Mouse (Mus musculus) kidney, postnatal 4 days (tissue): ENCODE data around the gene Rassf5.
"Not testable (repeated sequence)": the region's sequence is repeated elsewhere in the genome, so short reads cannot be mapped to it uniquely, and the experiment has no call there.

Experiments
- DNase-seq, 2 experiments: peaks; one replicate each; pipeline ENCODE4 v3.0.0; 2021; ENCODE audit warnings: mixed read lengths in 2 of 2

Gene Rassf5

DNA sequence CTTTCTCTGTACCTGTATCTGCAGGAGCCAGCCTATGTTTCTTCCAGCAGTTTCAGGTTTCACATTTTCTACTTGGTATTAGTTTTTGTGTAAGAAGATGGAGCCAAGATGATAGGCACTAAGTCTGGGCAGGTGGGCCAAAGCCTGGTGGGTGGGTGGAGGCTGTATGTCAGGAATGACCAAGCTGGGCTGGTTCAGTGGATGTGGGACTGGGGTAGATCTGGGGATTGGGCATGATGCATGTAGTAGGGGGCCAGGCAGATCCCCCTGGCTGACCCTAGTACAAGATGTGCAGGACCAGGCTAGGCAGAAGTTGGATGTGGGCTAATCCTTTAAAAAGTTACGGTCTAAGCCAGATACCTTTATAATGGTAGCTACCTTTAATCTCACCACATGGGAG is 69.9 kb downstream of the Rassf5 start:
- no peak for DNase-seq

DNA sequence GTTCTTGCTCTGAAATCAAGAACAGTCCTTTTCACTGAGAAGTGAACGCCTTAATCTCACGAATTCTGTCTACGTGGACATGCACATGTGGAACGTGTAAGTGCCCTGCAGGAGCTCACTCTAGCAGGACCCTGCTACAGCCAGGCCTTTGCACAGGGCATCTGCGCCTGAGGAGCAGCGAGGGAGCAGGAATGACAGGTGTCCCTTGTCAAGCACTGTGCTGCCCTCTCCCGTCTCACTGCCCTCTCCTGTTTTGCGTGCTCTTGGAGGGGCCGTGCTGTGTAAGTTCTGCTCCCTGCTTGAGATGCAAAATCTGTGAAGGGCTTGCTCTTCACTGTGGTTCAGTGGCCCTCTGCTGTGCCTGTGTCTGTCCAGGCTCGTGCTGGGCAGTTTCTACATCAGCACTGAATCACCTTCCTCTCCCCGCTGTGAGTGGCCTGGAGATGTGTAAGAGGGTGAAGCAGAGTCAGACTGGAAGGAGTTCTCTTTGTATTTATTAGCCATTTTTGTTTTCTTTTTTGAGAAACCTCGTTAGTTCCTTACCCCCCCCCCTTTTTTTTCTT is 70.7 kb downstream of the Rassf5 start:
- peak; percentile 41 to 58 for DNase-seq

DNA sequence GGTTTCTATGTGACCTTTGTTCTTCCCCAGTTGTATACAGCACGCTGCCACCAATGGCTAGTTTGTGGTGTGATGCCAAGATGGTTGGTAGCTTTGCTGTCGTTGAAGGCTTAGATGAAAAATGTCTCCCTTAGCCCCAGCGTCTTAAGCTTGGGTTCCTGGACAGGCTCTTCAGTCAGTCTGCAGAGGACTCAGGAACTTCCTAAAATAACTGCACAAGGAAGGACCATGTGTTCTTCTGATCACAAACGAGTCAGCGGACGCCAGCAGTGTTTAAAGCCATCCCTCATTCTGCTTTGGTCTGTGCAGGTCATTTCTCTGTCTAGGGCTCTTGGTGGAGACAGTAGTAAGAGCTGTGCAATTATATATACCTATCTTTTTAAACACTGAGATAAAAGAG is 71.2 kb downstream of the Rassf5 start:
- DNase-seq = no peak

DNA sequence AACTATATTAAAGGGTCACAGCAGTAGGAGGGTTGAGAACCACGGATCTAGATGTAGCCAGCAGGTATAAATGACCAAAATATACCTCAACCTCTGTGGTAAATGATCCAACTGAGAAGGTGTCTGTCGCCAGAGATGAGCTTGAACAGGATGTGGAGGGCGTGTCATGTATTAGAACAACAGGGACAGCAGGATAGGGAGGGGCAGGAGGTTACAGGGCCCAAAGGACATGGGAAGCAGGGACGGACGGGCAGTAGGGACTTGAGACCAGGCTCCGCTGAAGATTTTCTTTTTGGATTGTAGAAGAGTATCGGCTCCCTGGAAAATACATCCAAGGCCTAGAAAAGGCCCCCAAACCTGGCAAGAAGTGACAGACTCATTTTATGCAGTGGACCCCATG is 72.1 kb downstream of the Rassf5 start:
- no peak for DNase-seq

DNA sequence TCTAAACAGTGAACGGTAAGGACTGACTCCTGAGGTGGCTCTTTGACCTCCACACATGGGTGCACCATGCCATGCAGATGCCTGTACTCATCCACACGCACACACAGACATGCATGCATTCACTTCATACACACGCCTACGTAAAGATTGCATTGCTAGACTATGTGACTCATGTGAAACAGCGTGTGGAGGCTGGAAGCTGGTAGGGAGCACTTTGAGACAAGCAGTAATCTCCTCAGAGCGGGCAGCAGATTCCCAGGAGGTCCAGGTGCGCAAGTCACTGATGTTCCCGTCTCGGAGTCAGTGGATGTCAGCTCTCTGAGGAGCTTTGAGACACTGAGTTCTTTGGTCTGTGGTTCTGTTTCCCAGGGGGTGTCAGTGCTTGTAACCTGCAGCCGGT is 77.4 kb downstream of the Rassf5 start:
- no peak for DNase-seq

DNA sequence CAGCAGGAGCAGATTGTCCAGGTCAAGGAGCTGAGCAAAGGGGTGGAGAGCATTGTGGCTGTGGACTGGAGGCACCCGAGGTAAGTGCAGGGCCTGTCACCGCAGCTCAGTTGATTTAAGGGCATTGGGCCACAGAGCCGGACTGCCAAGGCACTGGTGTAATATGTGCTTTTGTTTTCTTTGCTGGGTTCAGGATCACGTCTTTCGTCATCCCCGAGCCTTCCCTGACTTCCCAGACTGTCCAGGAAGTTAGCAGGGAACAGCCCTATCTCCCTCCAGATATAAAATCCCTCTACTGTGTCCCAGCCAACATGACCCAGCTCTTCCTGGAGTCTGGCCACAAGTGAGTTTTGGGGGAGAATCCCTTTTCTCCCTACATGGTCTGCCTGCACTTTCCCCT is 80.6 kb downstream of the Rassf5 start:
- no peak for DNase-seq

DNA sequence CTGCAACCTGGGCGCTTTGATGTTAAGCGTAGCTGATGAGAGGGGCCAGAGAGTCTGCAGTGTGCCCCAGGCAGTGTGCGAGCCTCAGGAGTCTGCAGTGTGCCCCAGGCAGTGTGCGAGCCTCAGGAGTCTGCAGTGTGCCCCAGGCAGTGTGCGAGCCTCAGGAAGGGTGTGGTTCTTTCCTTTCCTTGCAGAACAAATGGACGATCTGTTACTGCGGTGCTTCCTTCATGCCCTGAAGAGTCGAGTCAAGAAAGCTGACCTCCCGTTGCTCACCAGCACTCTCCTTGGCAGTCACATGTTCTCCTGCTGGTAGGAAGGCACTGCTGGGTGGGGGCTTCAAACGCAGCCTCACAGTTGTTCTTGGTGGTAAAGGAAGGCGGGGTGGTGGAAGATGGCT is 84.0 kb downstream of the Rassf5 start:
- no peak for DNase-seq

DNA sequence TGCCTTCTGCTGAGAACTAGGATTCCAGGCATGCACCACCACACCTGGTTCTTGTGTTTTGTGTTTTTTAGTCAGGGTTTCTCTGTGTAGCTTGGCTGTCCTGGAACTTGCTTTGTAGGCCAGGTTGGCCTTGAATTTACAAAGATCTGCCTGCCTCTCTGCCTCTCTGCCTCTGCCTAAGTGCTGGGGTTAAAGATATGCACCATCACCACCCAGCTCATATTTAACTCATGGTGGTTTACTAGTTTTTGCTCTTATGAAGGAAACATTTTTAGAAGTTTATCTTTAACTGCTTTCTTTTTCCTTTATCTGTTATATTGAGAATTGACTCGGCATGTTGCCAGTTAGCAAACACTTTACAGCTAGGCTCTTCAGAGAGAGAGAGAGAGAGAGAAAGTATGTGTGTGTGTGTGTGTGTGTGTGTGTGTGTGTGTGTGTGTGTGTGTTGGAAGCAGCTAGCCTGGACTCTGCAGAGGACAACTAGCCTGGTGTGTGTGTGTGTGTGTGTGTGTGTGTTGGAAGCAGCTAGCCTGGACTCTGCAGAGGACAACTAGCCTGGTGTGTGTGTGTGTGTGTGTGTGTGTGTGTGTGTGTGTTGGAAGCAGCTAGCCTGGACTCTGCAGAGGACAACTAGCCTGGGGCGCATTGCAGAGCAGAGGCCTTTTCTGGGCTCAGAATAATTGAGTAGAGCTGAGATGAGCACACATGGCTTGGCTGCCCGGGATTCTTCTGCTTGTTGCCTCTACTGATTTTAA is 85.3 kb downstream of the Rassf5 start:
- DNase-seq = not testable (repeated sequence)

DNA sequence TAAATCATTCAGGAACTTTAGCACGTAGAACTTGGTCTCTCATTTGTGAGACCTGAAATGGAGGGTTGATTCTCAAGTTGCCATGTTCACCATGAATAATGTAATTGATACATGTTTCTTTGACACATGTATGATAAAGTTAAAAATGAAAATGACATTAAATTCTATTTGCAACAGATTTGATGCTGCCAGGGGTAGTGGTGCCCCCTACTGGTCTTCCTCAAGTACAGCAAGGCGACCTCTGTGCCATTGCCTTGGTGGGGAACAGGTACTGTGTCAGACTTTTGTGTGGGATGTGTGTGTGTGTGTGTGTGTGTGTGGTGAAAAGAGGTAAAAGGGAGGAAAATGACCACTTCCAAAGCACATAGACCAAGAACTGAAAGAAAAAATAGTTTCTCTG is 89.6 kb downstream of the Rassf5 start:
- DNase-seq = peak; percentile 51 to 55

DNA sequence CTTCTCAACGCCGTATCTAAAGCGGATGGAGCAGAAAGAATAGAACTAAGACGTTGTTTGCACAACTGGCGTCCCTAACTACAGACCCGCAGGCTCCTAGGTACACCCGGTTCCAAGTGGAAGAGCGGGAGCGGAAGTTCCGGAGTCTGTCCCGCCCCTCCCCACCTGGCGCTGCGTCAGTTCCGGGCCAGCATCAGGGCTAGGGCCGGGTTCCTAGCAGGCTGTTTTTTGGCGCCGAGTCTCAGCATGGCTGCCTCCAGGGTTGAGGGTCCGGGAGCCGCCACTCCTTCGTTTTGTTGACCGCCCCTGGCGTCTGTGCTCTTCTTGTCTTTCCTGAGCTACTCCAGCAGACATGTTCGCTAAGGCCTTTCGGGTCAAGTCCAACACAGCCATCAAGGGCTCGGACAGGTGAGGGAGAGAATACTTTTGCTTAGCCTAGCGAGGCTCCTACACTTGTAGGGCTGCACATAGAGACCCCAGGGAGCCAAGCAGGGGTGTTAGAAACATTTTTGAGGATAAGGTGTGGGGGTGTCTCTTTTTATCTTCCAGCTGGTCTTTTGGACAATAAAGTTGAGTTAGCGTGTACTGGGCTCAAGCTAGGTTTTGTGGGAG is 91.9 kb downstream of the Rassf5 start, which contains the start of gene Eif2d:
Gene Eif2d (plus strand): TSS at position 164 of the 612 bp plus-strand sequence.
- peak; percentile 90 to 93 for DNase-seq

DNA sequence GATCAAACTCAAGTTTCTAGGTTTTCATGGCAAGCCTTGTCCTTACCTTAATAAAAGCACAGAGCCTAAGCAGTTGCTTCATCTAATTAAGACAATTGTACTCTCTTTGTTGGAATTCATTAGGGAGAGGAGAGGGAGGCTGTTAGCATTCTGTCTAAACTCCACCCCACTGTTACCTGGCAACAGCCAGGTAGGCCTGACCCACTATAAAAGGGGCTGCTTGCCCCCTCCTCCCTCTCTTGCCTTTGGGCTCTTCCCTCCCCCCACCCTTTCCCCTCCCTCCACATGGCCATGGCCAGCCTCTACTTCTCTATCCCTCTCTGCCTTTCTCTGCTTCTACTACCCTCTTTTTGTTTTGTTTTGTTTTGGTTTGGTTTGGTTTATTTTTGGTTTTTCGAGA is 95.6 kb downstream of the Rassf5 start:
- no peak for DNase-seq

DNA sequence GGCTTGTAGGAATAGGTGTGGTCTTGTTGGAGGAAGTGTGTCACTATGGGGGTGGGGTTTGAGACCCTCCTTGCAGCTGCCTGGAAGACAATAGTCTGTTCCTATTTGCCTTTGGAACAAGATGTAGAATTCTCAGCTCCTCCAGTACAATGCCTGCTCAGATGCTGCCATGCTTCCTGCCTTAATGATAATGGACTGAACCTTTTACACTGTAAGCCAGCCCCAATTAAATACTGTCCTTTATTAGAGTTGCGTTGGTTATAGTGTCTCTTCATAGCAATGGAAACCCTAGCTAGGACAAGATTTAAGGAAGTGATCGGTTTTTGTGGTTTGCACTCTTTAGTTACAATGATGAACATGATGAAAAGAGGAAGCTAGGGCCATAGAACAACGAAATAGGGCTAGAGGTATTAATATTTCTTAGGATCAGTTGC is 98.9 kb downstream of the Rassf5 start:
- DNase-seq = no peak

DNA sequence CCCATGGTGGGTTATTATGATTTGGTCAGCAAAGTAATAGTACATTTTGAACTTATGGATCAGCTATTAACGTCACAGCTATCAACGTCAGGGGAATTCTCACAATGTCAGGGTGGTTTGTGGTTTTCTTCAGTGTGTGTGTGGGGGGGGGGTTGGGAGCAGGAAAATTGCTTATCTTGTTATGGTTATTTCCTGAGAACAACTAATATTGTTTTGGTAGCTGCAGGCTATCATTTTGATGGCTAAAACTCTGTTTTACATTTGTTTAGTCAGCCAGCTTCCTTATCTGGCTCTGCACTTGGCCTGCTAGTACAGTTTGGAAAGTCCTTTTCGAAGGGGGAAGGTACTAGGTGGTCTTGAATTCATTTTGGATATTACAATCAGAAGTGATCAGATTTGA is 99.8 kb downstream of the Rassf5 start:
- DNase-seq = not testable (repeated sequence)

DNA sequence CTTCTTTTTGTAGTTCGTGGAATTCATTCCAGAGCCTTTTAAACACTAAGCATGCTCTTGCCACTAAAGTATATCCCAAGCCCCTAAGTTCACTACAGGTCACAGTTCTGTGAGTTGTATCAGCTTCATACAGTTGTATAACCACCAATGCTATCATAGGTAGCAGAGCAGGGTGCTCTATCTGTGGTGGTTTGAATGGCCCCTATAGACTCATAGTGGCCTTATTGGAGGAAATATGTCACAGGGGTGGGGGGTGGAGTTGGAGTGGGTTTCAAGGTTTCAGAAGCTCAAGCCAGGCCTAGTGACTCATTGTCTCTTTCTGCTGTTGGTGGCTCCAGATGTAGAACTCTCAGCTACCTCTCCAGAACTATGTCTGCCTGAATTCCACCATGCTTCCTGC is 102.6 kb downstream of the Rassf5 start:
- no peak for DNase-seq

DNA sequence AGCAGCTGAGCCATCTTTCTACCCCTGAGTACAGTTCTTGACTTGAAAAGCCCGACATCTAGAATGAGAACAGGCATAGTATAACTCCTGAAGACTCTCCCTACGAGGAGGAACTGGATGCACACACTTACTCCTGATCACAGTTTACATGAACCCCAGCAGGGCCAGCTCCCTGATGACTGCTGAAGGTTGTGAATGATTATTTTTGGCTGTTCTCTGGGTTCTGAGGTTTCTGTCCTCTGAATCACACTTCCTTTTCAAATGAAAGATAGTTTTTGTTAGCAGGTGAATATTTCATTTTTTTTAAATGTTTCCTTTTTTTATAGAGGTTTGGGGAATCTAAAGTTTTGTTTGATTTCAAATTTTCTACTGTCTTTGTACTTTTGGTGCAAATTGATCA is 103.6 kb downstream of the Rassf5 start:
- DNase-seq = no peak

DNA sequence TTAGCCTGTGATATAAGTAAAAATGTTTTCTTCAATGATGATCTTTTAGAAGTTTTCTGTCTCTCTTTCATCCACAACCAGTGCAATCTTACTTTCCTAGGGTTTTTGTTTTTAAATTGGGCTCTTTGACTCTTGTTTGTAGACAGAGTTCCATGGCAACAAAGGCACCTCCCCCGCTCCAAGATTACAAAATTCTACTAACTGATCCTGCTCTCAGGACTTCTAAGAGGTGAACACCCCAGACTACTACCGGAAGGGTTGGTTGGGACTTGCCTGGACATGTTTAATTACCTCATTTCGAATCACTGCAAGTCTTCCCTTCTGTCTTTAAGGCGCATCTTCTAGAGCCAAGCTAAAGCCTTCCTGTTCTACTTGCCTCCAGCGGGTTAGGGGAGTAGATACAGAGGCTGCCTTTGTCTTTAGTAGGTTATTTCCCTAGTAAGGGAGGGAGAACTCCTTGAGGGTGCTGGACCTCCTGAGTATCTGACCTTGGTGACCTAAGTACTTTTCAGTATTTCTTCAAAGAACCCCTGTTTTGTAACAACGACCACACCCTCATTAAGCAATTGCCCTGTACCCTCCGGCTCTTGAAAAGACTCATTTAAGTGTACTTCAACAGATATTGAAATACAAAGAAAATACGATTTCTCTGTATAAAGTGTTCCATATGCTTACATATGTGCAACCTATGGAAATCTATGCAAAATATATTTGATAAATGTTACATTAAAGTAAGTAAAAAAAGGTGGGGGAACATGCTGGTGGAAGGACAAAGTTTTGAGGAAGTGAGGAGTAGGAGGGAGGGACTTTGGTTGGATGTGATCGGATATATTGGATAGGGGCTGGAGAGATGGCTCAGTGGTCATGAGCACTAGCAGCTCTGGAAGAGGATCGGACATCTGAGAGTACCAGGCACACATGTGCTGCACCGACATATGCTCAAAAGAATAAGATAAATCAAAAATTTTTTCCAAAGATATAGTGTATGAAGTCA is 105.7 kb downstream of the Rassf5 start:
- DNase-seq = peak in 1 of 2 experiments; percentile 14

DNA sequence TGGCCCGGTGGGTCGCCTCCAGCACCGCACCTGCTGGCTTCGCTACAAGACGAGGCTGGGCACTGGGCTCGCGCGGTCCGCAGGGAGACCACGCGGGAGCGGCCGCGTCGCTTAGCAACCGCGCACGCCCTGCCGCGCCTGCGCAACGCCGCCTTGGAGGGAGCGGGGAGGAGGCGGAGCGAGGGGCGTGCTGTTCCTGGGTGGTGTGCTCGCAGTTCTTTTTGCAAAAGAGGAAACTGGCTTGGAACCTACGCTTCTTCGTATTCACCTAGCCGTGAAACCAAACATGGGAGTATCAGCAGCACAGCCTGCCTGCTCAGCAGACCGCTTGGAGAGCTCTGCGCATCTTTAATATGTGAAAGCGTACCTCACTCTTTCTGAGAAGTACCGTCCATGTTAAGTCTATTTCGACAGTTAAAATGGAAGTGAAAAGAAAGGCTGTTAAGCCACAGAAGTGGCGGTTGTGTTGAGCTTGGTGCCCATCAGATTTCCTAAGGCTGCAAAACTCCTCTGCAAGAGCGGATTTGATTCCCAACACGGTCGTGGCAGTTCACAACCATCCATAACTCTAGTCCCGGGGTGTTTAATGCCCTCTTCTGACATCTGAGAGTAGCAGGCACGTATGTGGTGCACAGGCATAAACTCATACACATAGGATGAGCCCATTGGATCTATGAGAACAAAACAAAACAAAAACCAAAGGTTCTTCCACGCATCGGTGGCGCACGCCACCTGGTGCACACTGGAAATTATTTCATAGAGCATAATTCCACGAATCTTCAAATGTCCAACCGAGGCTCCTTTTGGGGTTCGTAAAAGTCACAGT is 106.7 kb downstream of the Rassf5 start, which contains the start of gene Dyrk3:
Gene Dyrk3 (minus strand): TSS at position 150 of the 826 bp plus-strand sequence.
- DNase-seq = peak; percentile 92 to 95

DNA sequence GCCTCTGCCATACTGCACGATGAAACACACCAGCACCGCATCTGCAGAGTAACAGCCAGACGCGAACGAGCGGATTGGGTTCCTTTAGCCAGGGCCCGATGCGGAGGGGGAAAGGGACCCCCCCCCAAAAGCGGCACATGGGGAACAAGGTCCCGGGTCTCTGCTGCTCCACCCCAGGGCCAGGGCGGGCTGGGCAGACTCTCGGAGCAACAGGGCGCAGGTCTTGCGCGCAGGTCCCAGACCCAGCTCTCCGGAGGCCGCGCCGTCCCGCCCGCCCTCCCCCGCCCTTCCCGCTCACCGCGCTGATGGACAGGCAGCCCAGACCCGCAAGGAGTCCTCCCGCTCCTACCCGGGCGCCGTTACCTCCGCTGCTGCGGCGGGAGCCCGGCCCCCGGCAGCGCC is 107.3 kb downstream of the Rassf5 start:
- DNase-seq = no peak

DNA sequence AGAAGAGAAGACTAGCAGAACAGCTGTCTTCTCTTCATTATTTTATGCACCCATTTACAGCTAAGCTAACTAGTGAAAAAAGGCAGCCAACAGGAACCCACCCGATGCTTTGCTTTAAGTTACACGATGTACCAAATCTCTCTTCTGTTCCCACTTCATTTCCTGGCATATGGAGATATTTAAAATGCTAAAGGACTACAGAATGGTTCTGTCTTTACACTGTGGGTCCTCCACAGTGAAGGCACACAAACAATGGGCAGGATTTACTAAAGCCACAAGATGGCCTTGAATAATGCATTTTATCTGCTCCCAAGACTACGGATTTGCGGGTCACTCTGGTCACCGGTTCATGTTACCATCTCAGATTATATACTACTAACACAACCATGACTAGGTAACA is 107.9 kb downstream of the Rassf5 start:
- DNase-seq = no peak

DNA sequence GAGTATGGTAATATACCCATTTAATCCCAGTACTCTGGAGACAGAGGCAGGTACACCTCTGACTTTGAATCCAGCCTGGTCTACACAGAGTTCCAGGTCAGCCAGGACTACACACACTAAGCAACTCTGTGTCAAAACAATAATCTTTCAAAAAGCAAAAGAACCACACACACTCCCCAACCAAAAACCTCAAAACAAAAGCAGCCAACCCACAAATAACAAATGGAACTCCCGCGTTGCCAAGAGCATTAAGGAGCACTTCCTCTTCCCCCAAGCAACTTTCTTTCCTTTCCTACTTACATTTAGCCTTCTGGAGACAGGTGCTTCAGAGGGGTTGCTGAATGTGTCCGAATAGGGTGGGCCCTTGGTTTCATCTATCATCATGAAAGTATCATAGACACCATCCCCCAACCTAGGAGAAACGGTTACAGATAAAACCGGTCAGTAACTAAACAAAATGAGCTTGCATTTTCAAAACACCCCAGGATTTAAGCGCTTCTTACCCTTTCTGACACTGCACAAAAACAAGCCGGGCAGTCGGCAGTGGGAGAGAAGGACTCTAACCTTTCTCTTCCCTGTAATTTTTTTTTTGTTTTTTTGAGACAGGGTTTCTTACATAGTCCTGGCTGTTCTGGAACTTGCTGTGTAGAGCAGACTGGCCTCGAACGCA is 109.0 kb downstream of the Rassf5 start:
- no peak for DNase-seq

DNA sequence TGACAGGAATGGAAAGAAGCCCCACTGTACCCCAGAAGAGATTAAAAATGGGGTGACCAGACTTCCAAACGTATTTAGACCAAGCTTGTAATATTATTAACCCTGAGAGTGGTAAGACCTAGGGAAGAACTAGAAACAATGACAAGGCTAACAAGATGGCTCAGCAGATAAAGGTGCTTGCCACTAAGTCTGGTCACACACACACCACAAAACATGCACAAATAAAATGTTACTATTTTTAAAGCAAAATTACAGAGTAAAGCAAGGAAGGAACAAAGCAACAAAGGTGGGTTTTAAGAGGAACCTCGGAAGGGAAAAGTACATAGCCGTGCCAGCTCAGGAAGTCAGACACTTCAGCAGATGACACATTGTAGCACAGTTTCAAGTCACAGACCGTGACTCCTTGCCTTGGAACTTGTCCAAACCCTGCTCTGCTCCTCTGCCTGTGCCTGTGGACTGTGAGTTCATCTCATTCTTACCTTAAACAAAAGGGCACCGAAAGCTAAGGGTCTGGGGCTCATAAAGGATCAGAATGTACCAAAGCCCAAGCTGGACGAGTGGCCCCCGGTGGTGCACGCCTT is 110.0 kb downstream of the Rassf5 start:
- peak; percentile 45 to 62 for DNase-seq
